Mouse (Mus musculus) Muller cell, postnatal 12 days (primary cell): ENCODE measurements around the gene Cavin4.
"Not testable (repeated sequence)": the region's sequence is repeated elsewhere in the genome, so short reads cannot be mapped to it uniquely, and the experiment has no call there.

Source experiments
- DNase-seq: peaks from one replicate; pipeline ENCODE4 v3.0.0-alpha.2; 2015; ENCODE audit errors: inconsistent ontology term

Gene Cavin4

GRCm38 (mm10) chr4:48672915-48673314 is 9.6 kb downstream of the Cavin4 start:
- DNase-seq, result no peak

- no peak for DNase-seq
Observed at GRCm38 (mm10) chr4:48674412-48674811, 11.1 kb downstream of the Cavin4 start.

- DNase-seq, result no peak
Observed at GRCm38 (mm10) chr4:48676570-48677185, 13.4 kb downstream of the Cavin4 start.

GRCm38 (mm10) chr4:48677276-48677675 is 14.0 kb downstream of the Cavin4 start:
- DNase-seq, result no peak

DNA sequence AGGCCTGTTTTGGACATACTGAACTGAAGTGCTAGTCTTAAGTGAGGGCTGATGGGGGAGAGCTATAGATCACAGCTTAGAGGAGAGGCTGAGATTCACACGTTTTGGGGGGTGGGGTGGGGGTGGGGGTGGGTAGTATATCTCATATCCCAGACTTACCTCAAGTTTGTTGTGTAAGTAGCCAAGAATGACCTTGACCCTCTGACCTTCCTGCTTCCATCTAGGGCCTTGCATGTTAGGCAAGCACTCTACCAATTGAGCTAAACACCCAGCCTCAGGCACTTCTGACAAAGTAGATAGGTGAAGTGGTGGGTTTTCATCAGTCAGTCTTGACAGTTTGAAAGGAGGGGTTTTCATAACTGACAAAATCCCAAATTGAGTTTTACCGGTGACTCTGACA is 14.5 kb downstream of the Cavin4 start:
- no peak for DNase-seq

GRCm38 (mm10) chr4:48678793-48679192 is 15.5 kb downstream of the Cavin4 start:
- DNase-seq, result no peak

- not testable (repeated sequence) for DNase-seq
Observed at GRCm38 (mm10) chr4:48679728-48680127, 16.4 kb downstream of the Cavin4 start.

DNA sequence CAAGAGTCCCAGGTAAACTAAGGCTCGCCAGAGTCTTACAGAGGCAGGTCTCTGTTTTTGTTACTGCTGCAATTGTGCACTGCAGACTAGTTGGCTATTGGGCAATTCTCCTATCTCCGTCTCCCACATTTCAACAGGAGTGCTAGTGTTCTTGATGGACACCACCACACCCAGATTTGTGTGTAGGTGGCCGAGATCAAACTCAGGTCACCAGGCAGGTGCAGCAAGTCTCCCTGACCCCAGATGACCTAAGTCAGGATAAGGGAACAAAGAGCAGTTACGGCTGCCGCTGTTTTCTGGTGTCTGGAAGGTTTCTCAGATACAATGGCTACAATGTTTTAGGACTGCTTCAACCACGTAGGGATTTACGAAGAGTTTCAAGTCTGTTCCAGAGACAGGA is 16.9 kb downstream of the Cavin4 start:
- no peak for DNase-seq

GRCm38 (mm10) chr4:48680648-48681343 is 17.5 kb downstream of the Cavin4 start:
- DNase-seq, result peak; percentile 70

DNA sequence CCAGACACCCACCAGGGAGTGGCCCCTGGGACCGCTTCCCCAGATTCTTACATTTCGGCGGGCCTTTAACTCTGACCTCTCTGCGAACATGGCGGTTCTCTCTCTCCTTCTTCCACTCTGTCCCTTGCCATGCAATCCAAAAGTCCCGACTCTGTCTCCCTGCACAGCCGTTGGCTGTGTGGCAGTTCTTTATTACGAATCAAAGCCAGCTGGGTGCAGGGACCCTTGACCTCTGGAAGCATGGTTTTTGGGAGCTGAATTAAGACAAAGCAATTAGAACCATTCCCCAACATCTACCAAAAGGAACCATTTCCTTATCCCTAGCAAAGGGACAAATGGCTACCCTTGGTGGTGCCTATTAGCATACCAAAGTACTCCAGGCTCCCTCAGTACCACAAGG is 19.8 kb downstream of the Cavin4 start:
- no peak for DNase-seq

- DNase-seq, result not testable (repeated sequence)
Observed at GRCm38 (mm10) chr4:48683633-48684209, 20.4 kb downstream of the Cavin4 start.

GRCm38 (mm10) chr4:48684593-48685187 is 21.4 kb downstream of the Cavin4 start:
- no peak for DNase-seq

- no peak for DNase-seq
Observed at GRCm38 (mm10) chr4:48688148-48688547, 24.8 kb downstream of the Cavin4 start.

- DNase-seq, result peak; percentile 19
Observed at GRCm38 (mm10) chr4:48690640-48691039, 27.3 kb downstream of the Cavin4 start.

DNA sequence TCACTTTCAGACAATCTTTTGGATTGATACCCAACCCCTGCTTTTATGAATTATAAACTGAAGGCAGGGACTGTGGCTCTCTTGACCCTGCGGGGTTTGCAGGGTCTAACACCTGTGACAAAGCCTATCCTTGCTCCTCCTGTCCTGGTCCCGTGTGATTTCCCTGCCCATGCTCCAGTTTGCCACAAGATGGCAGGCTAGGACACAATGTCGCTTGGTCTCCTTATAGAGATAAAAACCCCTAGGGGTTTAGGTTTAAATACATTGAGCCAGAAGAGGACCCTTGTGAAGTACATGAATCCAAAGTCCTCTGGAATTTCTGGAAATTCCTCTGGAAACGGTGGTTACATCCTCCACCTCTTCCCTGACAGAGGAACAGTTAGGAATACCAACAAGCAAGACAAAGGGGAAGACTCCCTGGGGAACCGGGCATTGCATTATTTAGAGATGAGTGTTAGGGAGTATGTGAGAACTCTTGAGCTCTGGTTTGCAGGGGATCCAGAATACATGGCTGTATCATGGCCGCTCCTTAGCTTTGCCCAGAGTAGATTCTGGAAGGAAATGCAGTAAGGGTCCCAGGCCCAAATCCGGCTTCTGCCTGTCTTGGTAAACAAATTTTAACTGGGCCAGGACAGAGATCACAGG is 28.6 kb downstream of the Cavin4 start:
- peak; percentile 62 for DNase-seq

DNA sequence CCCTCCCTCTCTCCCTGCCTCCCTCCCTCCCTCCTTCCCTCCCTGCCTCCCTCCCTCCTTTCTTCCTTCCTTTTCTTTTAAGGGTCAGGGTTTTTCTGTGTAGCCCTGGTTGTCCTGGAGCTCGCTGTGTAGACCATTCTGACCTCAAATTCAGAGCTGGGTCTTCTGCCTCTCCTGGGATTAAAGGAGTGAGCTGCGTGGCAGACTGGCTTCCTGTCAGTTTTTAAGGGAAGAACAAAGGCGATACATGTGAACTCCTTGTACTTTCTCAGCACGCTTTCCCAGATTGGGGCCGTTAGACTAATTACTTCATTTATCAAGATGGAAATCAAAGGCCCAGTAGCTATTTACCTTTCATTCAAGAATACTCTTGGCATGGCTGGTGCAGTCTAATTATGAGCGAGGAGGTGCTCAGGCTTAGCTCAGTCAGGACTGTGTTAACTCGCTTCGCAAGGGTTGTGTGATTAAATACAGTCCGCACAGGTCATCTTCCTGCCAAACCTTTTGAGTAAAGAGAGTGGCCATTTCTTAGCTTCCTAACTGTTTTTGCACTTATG is 29.5 kb downstream of the Cavin4 start:
- no peak for DNase-seq

- DNase-seq, result no peak
Observed at GRCm38 (mm10) chr4:48696706-48697105, 33.4 kb downstream of the Cavin4 start.

GRCm38 (mm10) chr4:48697302-48697701 is 34.0 kb downstream of the Cavin4 start:
- no peak for DNase-seq

DNA sequence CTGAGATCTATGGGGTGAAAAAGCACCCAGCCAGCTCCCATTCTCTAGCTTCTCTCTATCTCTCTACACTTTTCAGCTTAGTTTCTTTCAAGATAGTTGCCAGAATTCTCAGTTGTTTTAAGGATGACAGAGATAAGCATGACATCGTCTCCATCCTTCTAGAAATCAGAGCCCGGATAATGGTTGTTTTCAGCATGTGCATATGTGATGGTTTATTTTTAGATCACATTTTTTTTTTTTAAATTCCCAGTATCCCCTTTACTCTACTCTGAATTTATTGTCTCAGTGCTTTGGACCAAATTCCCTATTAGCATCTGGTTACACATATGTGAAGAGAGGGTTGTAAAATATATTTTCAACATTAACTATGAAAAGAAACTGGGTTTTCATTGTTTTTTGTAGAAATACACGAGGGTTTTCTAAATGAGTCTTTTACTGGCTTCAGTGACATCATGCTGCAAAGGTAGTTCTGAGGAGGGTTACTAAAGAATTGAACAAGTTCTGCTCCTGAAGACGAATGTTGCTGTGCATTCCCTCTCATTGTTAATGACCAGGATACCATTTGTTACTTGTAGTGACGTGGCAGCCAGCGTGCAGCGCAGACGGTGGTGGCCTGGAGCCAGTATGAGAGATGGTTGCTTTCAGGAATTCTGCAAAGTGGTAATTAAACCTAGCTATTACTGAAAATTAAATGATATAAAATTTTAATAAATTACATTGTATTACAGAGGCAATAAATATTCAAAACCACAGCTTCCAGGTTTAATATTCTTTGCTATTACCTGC is 52.7 kb downstream of the Cavin4 start:
- DNase-seq, result no peak

GRCm38 (mm10) chr4:48716817-48717216 is 53.5 kb downstream of the Cavin4 start:
- DNase-seq, result no peak
